Mouse (Mus musculus) adrenal gland, adult 18-20 months (tissue): Measurements from ENCODE around the gene Etnk1. TPM values are rescaled to one million over a fixed set of nuclear protein-coding genes. Genes with fewer than 3 reads are reported as not detected.

Experiments
- DNase-seq, 2 experiments: peaks; one replicate each; pipeline ENCODE4 v3.0.0; 2021 to 2022; ENCODE audit warnings: low spot score in 2 of 2
- total RNA-seq, 2 experiments: library from RNA; stranded (reverse); gene quantifications; 1 replicate in 1 of 2; 2 replicates in 1 of 2; pipeline ENCODE4 v1.2.3; 2021

Etnk1 gene
- total RNA-seq, 2 experiments from 2014 or later: 94.7 to 137 TPM

GRCm38 (mm10) chr6:143170166-143170960 is 3.3 kb downstream of the Etnk1 start:
- peak in 1 of 2 experiments; percentile 2 for DNase-seq

GRCm38 (mm10) chr6:143171066-143171465 is 4.0 kb downstream of the Etnk1 start:
- peak; percentile 1 to 17 for DNase-seq

GRCm38 (mm10) chr6:143171781-143172465 is 4.9 kb downstream of the Etnk1 start:
- DNase-seq: peak in 1 of 2 experiments; percentile 8

- DNase-seq: peak in 1 of 2 experiments; percentile 11
These were observed 5.7 kb downstream of the Etnk1 start for GRCm38 (mm10) chr6:143172683-143173082.

- peak in 1 of 2 experiments; percentile 11 for DNase-seq
These were observed 7.2 kb downstream of the Etnk1 start for GRCm38 (mm10) chr6:143174226-143174625.

GRCm38 (mm10) chr6:143174906-143175656 is 8.1 kb downstream of the Etnk1 start:
- DNase-seq: no peak

- peak in 1 of 2 experiments; percentile 15 for DNase-seq
These were observed 9.1 kb downstream of the Etnk1 start for GRCm38 (mm10) chr6:143176076-143176475.

- no peak for DNase-seq
These were observed 9.6 kb downstream of the Etnk1 start for GRCm38 (mm10) chr6:143176591-143176990.

- no peak for DNase-seq
These were observed 12.2 kb downstream of the Etnk1 start for GRCm38 (mm10) chr6:143179181-143179580.

- DNase-seq: no peak
These were observed 12.7 kb downstream of the Etnk1 start for GRCm38 (mm10) chr6:143179733-143180132.

- no peak for DNase-seq
These were observed 13.5 kb downstream of the Etnk1 start for GRCm38 (mm10) chr6:143180511-143180910.

- DNase-seq: no peak
These were observed 17.1 kb downstream of the Etnk1 start for GRCm38 (mm10) chr6:143184099-143184498.

GRCm38 (mm10) chr6:143184745-143185144 is 17.7 kb downstream of the Etnk1 start:
- no peak for DNase-seq

GRCm38 (mm10) chr6:143190838-143191476 is 23.9 kb downstream of the Etnk1 start:
- no peak for DNase-seq

- DNase-seq: no peak
These were observed 24.6 kb downstream of the Etnk1 start for GRCm38 (mm10) chr6:143191477-143192098.

GRCm38 (mm10) chr6:143192709-143193108 is 25.7 kb downstream of the Etnk1 start:
- DNase-seq: no peak

- DNase-seq: no peak
These were observed 26.1 kb downstream of the Etnk1 start for GRCm38 (mm10) chr6:143193166-143193565.

- no peak for DNase-seq
These were observed 26.6 kb downstream of the Etnk1 start for GRCm38 (mm10) chr6:143193641-143194040.

- no peak for DNase-seq
These were observed 30.0 kb downstream of the Etnk1 start for GRCm38 (mm10) chr6:143197053-143197452.

- peak in 1 of 2 experiments; percentile 34 for DNase-seq
These were observed 31.4 kb downstream of the Etnk1 start for GRCm38 (mm10) chr6:143198421-143198820.

- DNase-seq: no peak
These were observed 36.1 kb downstream of the Etnk1 start for GRCm38 (mm10) chr6:143203097-143203496.
